8 mouse cellular contexts compared by ENCODE assay signal in genomic region chr3:96171583-96172196, GRCm38 (mm10). TPM values are rescaled to one million over a fixed set of nuclear protein-coding genes. Genes with fewer than 3 reads are reported as not detected.
A peak's percentile ranks its signal among the peaks of the same experiment; 100 is the strongest.
DNase-seq lines count a peak whose midpoint lies in the region; ATAC-seq and TF ChIP-seq lines count a peak whose summit lies in the region.

No protein-coding gene starts in this region.

- H3K27ac ChIP-seq in thymus, adult 2 months (ENCODE audit: control insufficient read depth, insufficient read depth, low read length) = peak overlapping the region; percentile 100
- H3K27ac ChIP-seq in liver, embryonic 13.5 days = peak overlapping the region; percentile 96

- peaks cover 24% of the 10 kb centered on the region for H3K4me1 ChIP-seq in thymus, adult 2 months (replicated peaks; ENCODE audit: control insufficient read depth, insufficient read depth, low read length)
- peaks cover 60% of the 10 kb centered on the region for H3K4me1 ChIP-seq in liver, embryonic 13.5 days (replicated peaks)

- peak overlapping the region; percentile 93 for H3K4me3 ChIP-seq in thymus, adult 2 months (ENCODE audit: control insufficient read depth, insufficient read depth, low read length)
- H3K4me3 ChIP-seq in liver, embryonic 13.5 days (replicated peaks) = peak overlapping the region; percentile 90

- peak overlapping the region; percentile 88 for H3K9ac ChIP-seq in liver, embryonic 13.5 days

- no peaks in the 10 kb centered on the region for H3K9me3 ChIP-seq in liver, embryonic 13.5 days (replicated peaks)

- peak overlapping the region; percentile 85 for H3K4me2 ChIP-seq in liver, embryonic 13.5 days

- peaks cover 26% of the 10 kb centered on the region for H3K36me3 ChIP-seq in thymus, adult 2 months (ENCODE audit: control insufficient read depth, insufficient read depth, low read length)
- H3K36me3 ChIP-seq in liver, embryonic 13.5 days = peaks cover 34% of the 10 kb centered on the region

- no peak for TF ChIP-seq POLR2A in thymus, adult 2 months (IDR thresholded peaks at IDR 0.05; ENCODE audit: control insufficient read depth, extremely low read depth, insufficient read depth, low read length, poor library complexity)

- no peaks in the 10 kb centered on the region for H3K27me3 ChIP-seq in thymus, adult 2 months (ENCODE audit: control insufficient read depth, insufficient read depth, low read length)
- H3K27me3 ChIP-seq in liver, embryonic 13.5 days = no peaks in the 10 kb centered on the region

- 0 out of 2 replicates have a peak, but pooled peaks have one; percentile 14 for ATAC-seq in frontal cortex, adult (ENCODE audit: low TSS enrichment)
- ATAC-seq in liver, embryonic 13.5 days (ENCODE audit: low read depth) = no peak

- no peak for DNase-seq in frontal cortex, postnatal 14 days (ENCODE audit: low spot score in 2 of 2)
- peak; percentile 14 for DNase-seq in thymus, adult 2 months
- no peak for DNase-seq in thymus, postnatal 25 days
- DNase-seq in liver, embryonic 13.5 days = no peak
- DNase-seq in adrenal gland, adult (ENCODE audit: inconsistent age in 2 of 2, low spot score in 1 of 2) = no peak
- DNase-seq in layer of hippocampus, adult 11-12 months (ENCODE audit: low spot score) = no peak
- no peak for DNase-seq in kidney, postnatal 4 days

- TF ChIP-seq CTCF in thymus, adult 2 months (IDR thresholded peaks at IDR 0.05; ENCODE audit: borderline replicate concordance, control insufficient read depth, extremely low read depth, insufficient read depth, low read length, poor library complexity) = no peak

- 17% methylated on average over 18 of the region's 18 CpGs for WGBS in thymus, adult 2 months
- 14% methylated on average over 18 of the region's 18 CpGs for WGBS in liver, embryonic 13.5 days (ENCODE audit: insufficient replicate concordance)

RNA-seq across cellular contexts. Expression of gene Sf3b4, which starts 0.4 kb away (rescaled TPM):
- 175 and 219 TPM in 2 replicates for polyA plus RNA-seq in thymus, adult 2 months (2012; rRNA removed)
- 103 and 110 TPM in 2 replicates for polyA plus RNA-seq in liver, embryonic 13.5 days (2015; fragmentation: Nextera tagmentation; extraction: Ambion mirVana)

RNA-seq across cellular contexts. Expression of gene Sv2a, which starts 9.3 kb away (rescaled TPM):
- 3.7 and 4.4 TPM in 2 replicates for polyA plus RNA-seq in thymus, adult 2 months (2012; rRNA removed)
- polyA plus RNA-seq in liver, embryonic 13.5 days (2015; fragmentation: Nextera tagmentation; extraction: Ambion mirVana) = 0.44 and 0.49 TPM in 2 replicates

RNA-seq across cellular contexts. Expression of gene Mtmr11, which starts 9.9 kb away (rescaled TPM):
- 4.0 and 5.8 TPM in 2 replicates for polyA plus RNA-seq in thymus, adult 2 months (2012; rRNA removed)
- 1.9 and 2.2 TPM in 2 replicates for polyA plus RNA-seq in liver, embryonic 13.5 days (2015; fragmentation: Nextera tagmentation; extraction: Ambion mirVana)

RNA-seq across cellular contexts. Expression of gene Bola1, which starts 47.8 kb away (rescaled TPM):
- 54.1 and 55.4 TPM in 2 replicates for polyA plus RNA-seq in thymus, adult 2 months (2012; rRNA removed)
- polyA plus RNA-seq in liver, embryonic 13.5 days (2015; fragmentation: Nextera tagmentation; extraction: Ambion mirVana) = 50.7 and 56.1 TPM in 2 replicates

RNA-seq across cellular contexts. Expression of gene Hist2h2ab, which starts 48.0 kb away (rescaled TPM):
- 6.1 and 15.8 TPM in 2 replicates for polyA plus RNA-seq in thymus, adult 2 months (2012; rRNA removed)
- polyA plus RNA-seq in liver, embryonic 13.5 days (2015; fragmentation: Nextera tagmentation; extraction: Ambion mirVana) = 0.85 TPM in 1 of 2 replicates, not detected in the other
